Mouse (Mus musculus) adrenal gland, postnatal 25 days (tissue): ENCODE measurements around the gene Vmn1r152. TPM values are rescaled to one million over a fixed set of nuclear protein-coding genes. Genes with fewer than 3 reads are reported as not detected.
"Not testable (repeated sequence)": the region's sequence is repeated elsewhere in the genome, so short reads cannot be mapped to it uniquely, and the experiment has no call there.

Source experiments
- DNase-seq: peaks from one replicate; pipeline ENCODE4 v3.0.0; 2021; ENCODE audit warnings: mixed read lengths
- long read RNA-seq: library from polyadenylated mRNA; stranded (forward); transcript quantifications from one replicate; pipeline ENCODE4 v2.0.0, GENCODE M21; 2021
- total RNA-seq: library from RNA; stranded (reverse); gene quantifications from 2 replicates; pipeline ENCODE4 v1.2.3, GENCODE M21; 2021

Vmn1r152 gene
- total RNA-seq, result not detected in 2 replicates
- long read RNA-seq, result 0 reads

- not testable (repeated sequence) for DNase-seq
These were observed at the start of gene Vmn1r152 for GRCm38 (mm10) chr7:22522667-22523066. Gene Vmn1r152 (plus strand): TSS chr7:22522967.

- not testable (repeated sequence) for DNase-seq
These were observed 23.2 kb upstream of the Vmn1r152 start, which contains the start of gene Vmn1r151 for GRCm38 (mm10) chr7:22499578-22499977. Gene Vmn1r151 (minus strand): TSS chr7:22499678.

GRCm38 (mm10) chr7:22534787-22535186, 12.0 kb downstream of the Vmn1r152 start, which contains the start of gene Gm8677:
Gene Gm8677 (minus strand): TSS chr7:22534887.
- DNase-seq, result not testable (repeated sequence)

- not testable (repeated sequence) for DNase-seq
These were observed 42.5 kb downstream of the Vmn1r152 start, which contains the start of gene Gm4201 for GRCm38 (mm10) chr7:22565243-22565642. Gene Gm4201 (minus strand): TSS chr7:22565343.

Other genes starting within 250 kb of the Vmn1r152 start
- gene Gm4187, start 193.2 kb upstream of the Vmn1r152 start, total RNA-seq, result not detected in 2 replicates
- not detected in 2 replicates for gene Gm8660, start 151.9 kb upstream of the Vmn1r152 start, total RNA-seq
- gene Vmn1r148, start 109.4 kb upstream of the Vmn1r152 start, total RNA-seq, result not detected in 2 replicates
- gene Vmn1r149, start 84.7 kb upstream of the Vmn1r152 start, total RNA-seq, result not detected in 2 replicates
- not detected in 2 replicates for gene Gm10665, start 58.9 kb upstream of the Vmn1r152 start, total RNA-seq
- gene Vmn1r151, start 23.3 kb upstream of the Vmn1r152 start, total RNA-seq, result not detected in 2 replicates
- gene Gm8677, start 11.9 kb downstream of the Vmn1r152 start, total RNA-seq, result not detected in 2 replicates
- not detected in 2 replicates for gene Gm4201, start 42.4 kb downstream of the Vmn1r152 start, total RNA-seq
- gene Gm4565, start 65.2 kb downstream of the Vmn1r152 start, total RNA-seq, result not detected in 2 replicates
- not detected in 2 replicates for gene Vmn1r155, start 135.1 kb downstream of the Vmn1r152 start, total RNA-seq
- gene Gm8693, start 169.3 kb downstream of the Vmn1r152 start, total RNA-seq, result not detected in 2 replicates
- gene Gm4567, start 196.7 kb downstream of the Vmn1r152 start, total RNA-seq, result not detected in 2 replicates
- gene Vmn1r157, start 238.7 kb downstream of the Vmn1r152 start, total RNA-seq, result not detected in 2 replicates